Mouse (Mus musculus) kidney, postnatal 0 days (tissue): Measurements from ENCODE around the gene Tbc1d21. TPM values are rescaled to one million over a fixed set of nuclear protein-coding genes. Genes with fewer than 3 reads are reported as not detected.

Source experiments
- ATAC-seq: fragments of 200-750 bp; cut with Nextera tagmentation; replicated peaks from 2 replicates; pipeline ENCODE4 v1.8.0; 2017; ENCODE audit warnings: low read depth, moderate number of reproducible peaks, moderate TSS enrichment, moderate library complexity; ENCODE audit not compliant: low FRiP score
- DNase-seq: peaks from one replicate; pipeline ENCODE4 v3.0.0-alpha.2; 2016; ENCODE audit warnings: low spot score
- H3K27ac ChIP-seq: fragments of 300-500 bp; sonication (generic); 2 replicates; pipeline ENCODE4 v1.5.1; 2014; ENCODE audit warnings: mild to moderate bottlenecking
- H3K27me3 ChIP-seq: fragments of 300-500 bp; sonication (generic); 2 replicates; pipeline ENCODE4 v1.6.1; 2014; ENCODE audit warnings: low read length, mixed read lengths; ENCODE audit not compliant: insufficient read depth
- H3K36me3 ChIP-seq: fragments of 300-500 bp; sonication (generic); 2 replicates; pipeline ENCODE4 v1.6.1; 2014; ENCODE audit warnings: low read length, mixed read lengths; ENCODE audit not compliant: insufficient read depth
- H3K4me1 ChIP-seq: fragments of 300-500 bp; sonication (generic); replicated peaks from 2 replicates; pipeline ENCODE4 v1.6.1; 2014; ENCODE audit warnings: antibody characterized with exemption, low read length, mixed read lengths; ENCODE audit not compliant: insufficient read depth
- H3K4me2 ChIP-seq: fragments of 300-500 bp; sonication (generic); 2 replicates; pipeline ENCODE4 v1.6.1; 2014; ENCODE audit warnings: mild to moderate bottlenecking, low read length, moderate library complexity, mixed read lengths
- H3K4me3 ChIP-seq: fragments of 300-500 bp; sonication (generic); replicated peaks from 2 replicates; pipeline ENCODE4 v1.5.1; 2014; ENCODE audit warnings: low read depth, low read length
- H3K9ac ChIP-seq: fragments of 300-500 bp; sonication (generic); 2 replicates; pipeline ENCODE4 v1.6.1; 2014; ENCODE audit warnings: low read depth, low read length
- H3K9me3 ChIP-seq: fragments of 300-500 bp; sonication (generic); replicated peaks from 2 replicates; pipeline ENCODE4 v1.6.1; 2016; ENCODE audit warnings: low read length, inconsistent platforms, mixed read lengths
- CTCF ChIP-seq: IDR thresholded peaks from 2 replicates; pipeline ENCODE4 v1.5.1; 2016; ENCODE audit warnings: antibody characterized with exemption, low read depth, mild to moderate bottlenecking, moderate library complexity
- WGBS: fragments of 180-500 bp; shearing (Covaris S2); extraction: QIAGEN DNeasy Blood & Tissue Kit; methylation state at CpG from one replicate; pipeline ENCODE4 v1.1.7; 2014; 5-methylcytosine and 5-hydroxymethylcytosine counted together
- polyA plus RNA-seq: library from polyadenylated mRNA; unstranded; fragments of >200 nt; fragmentation: Nextera tagmentation; extraction: Ambion mirVana; gene quantifications from 2 replicates; pipeline ENCODE4 v1.2.1, GENCODE M21; 2015

The Tbc1d21 gene
- polyA plus RNA-seq, 1 experiment from 2014 or later, result not detected

DNA sequence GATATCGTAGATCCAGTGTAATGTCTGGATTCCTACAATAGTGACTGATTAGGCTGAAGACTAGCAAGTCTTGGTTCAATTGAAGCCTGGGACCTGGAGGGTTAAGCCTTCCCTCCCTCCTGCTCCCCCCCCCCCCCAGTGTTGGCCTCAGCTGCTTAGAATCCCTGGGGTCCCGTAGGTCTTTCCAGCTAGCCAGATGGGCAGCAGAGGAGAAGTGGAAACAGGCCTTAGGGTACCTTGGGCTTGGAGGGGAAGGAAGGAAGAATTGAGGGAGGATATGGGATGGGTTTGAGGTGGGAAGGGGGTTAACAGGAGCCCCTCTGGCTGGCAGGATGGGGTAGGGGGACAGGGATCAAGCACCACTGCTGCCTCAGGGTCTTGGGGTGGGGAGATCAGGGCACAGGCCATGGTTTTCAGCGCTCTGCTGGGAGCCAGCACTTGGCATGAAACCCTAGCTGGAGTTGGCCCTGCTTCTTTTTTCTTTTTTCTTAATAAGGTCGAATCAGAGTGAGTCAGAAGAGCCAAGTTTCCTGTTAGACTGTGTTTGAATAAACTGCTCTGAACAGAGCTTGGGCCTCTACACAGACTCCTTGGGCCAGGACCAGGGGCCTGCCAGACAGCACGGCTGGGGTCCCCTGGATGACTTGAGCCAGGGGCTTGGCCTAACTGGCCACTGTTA, 55.4 kb downstream of the Tbc1d21 start:
- Histone ChIP-seq H3K9me3 (no peaks in the 10 kb centered on the region), H3K4me2 (no peak overlapping the region), H3K36me3 (no peaks in the 10 kb centered on the region), H3K9ac (no peak overlapping the region), H3K27ac (no peak overlapping the region; the same call in 1 of the 2 replicates), H3K4me3 (no peak overlapping the region), H3K4me1 (peaks cover 15% of the 10 kb centered on the region; the same call in 1 of the 2 replicates), H3K27me3 (no peaks in the 10 kb centered on the region)
- DNase-seq (peak; percentile 46), ATAC-seq (no peak)
- 45% methylated on average over 5 of the region's 5 CpGs for WGBS
- TF ChIP-seq CTCF, result no peak

DNA sequence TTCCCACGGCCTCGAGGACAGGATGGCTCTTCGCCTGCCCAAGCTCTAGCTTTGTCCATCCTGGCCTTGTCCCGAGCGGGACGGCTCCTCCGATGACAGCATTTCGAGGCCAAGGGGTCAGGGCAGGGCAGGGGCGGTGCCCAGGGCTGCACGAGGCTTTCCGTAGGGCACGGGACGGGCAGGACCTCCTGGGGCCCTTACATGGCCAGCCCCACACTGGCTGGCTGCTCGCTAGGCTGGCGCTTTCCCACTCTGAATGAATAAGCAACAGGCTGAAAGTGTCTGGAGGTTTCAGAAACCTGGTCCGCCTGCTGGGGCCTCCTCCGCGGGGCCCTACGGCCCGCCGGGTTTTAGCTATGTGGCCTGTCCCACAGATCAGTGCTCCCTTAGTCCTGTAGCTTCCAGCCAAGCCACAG, 57.3 kb downstream of the Tbc1d21 start, which contains the start of gene Loxl1:
TSS of gene Loxl1 (minus strand) at position 243 of the 416 bp plus-strand sequence.
- no peaks in the 10 kb centered on the region for H3K9me3 ChIP-seq
- DNase-seq (peak; percentile 93), ATAC-seq (peak; percentile 64)
- peak within 1 kb of the TSS; percentile 47 for H3K4me3 ChIP-seq
- peak within 1 kb of the TSS; percentile 69 for H3K4me2 ChIP-seq
- H3K9ac ChIP-seq, result peak within 1 kb of the TSS; percentile 66
- under 1% methylated on average over 21 of the region's 21 CpGs for WGBS
- peaks cover 20% of the 10 kb centered on the region for H3K4me1 ChIP-seq
- peak within 1 kb of the TSS; percentile 78 for H3K27ac ChIP-seq
- no peaks in the 10 kb centered on the region for H3K36me3 ChIP-seq
- no peaks in the 10 kb centered on the region for H3K27me3 ChIP-seq
- TF ChIP-seq CTCF, result no peak

GRCm38 (mm10) chr9:58312196-58312943, 57.9 kb downstream of the Tbc1d21 start:
- peaks cover 22% of the 10 kb centered on the region for H3K4me1 ChIP-seq
- 1% methylated on average over 72 of the region's 72 CpGs for WGBS
- no peak for TF ChIP-seq CTCF
- H3K9me3 ChIP-seq, result no peaks in the 10 kb centered on the region
- peak; percentile 68 for DNase-seq
- H3K27ac ChIP-seq, result peak overlapping the region; percentile 78
- peak overlapping the region; percentile 66 for H3K9ac ChIP-seq
- peak; percentile 37 for ATAC-seq
- no peaks in the 10 kb centered on the region for H3K27me3 ChIP-seq
- H3K4me3 ChIP-seq, result peak overlapping the region; percentile 47
- H3K4me2 ChIP-seq, result peak overlapping the region; percentile 69
- H3K36me3 ChIP-seq, result no peaks in the 10 kb centered on the region

GRCm38 (mm10) chr9:58311191-58311910, 58.9 kb downstream of the Tbc1d21 start:
- peak; percentile 39; the same call in 1 of the 2 replicates for TF ChIP-seq CTCF
- peak overlapping the region; percentile 69 for H3K4me2 ChIP-seq
- 56% methylated on average over 33 of the region's 33 CpGs for WGBS
- DNase-seq (no peak), ATAC-seq (no peak)
- no peaks in the 10 kb centered on the region for H3K9me3 ChIP-seq
- no peaks in the 10 kb centered on the region for H3K27me3 ChIP-seq
- peak overlapping the region; percentile 47 for H3K4me3 ChIP-seq
- H3K4me1 ChIP-seq, result peaks cover 28% of the 10 kb centered on the region
- H3K9ac ChIP-seq, result peak overlapping the region; percentile 66
- H3K36me3 ChIP-seq, result no peaks in the 10 kb centered on the region
- peak overlapping the region; percentile 78; the same call in 1 of the 2 replicates for H3K27ac ChIP-seq

GRCm38 (mm10) chr9:58310043-58310660, 60.1 kb downstream of the Tbc1d21 start:
- ATAC-seq (no peak), DNase-seq (no peak)
- peaks cover 40% of the 10 kb centered on the region for H3K4me1 ChIP-seq
- H3K9ac ChIP-seq, result 0 out of 2 replicates have a peak overlapping the region, but pooled peaks have one; percentile 18
- no peak for TF ChIP-seq CTCF
- H3K27me3 ChIP-seq, result no peaks in the 10 kb centered on the region
- no peaks in the 10 kb centered on the region for H3K36me3 ChIP-seq
- H3K4me2 ChIP-seq, result peak overlapping the region; percentile 41
- no peaks in the 10 kb centered on the region for H3K9me3 ChIP-seq
- 64% methylated on average over 14 of the region's 14 CpGs for WGBS
- H3K27ac ChIP-seq, result no peak overlapping the region
- peak overlapping the region; percentile 13 for H3K4me3 ChIP-seq

Other genes with a start within 250 kb of the Tbc1d21 start
- gene Islr, start 166.1 kb downstream of the Tbc1d21 start, polyA plus RNA-seq, result 54.0 and 60.4 TPM in 2 replicates
- 0.04 and 0.13 TPM in 2 replicates for gene Islr2, start 166.1 kb downstream of the Tbc1d21 start, polyA plus RNA-seq
- gene Pml, start 120.7 kb downstream of the Tbc1d21 start, polyA plus RNA-seq, result 14.3 and 15.2 TPM in 2 replicates
- gene Stoml1, start 117.3 kb downstream of the Tbc1d21 start, polyA plus RNA-seq, result 36.6 and 37.6 TPM in 2 replicates
- gene Loxl1, start 57.3 kb downstream of the Tbc1d21 start, polyA plus RNA-seq, result 60.9 and 62.2 TPM in 2 replicates
- gene Insyn1, start 118.1 kb upstream of the Tbc1d21 start, polyA plus RNA-seq, result 0.89 and 1.4 TPM in 2 replicates
- gene Cd276, start 185.0 kb upstream of the Tbc1d21 start, polyA plus RNA-seq, result 23.9 and 27.9 TPM in 2 replicates
- gene Nptn, start 211.8 kb upstream of the Tbc1d21 start, polyA plus RNA-seq, result 168 and 169 TPM in 2 replicates